Mouse (Mus musculus) hindbrain, embryonic 11.5 days (tissue): ENCODE data around the gene Ank3. TPM values are rescaled to one million over a fixed set of nuclear protein-coding genes. Genes with fewer than 3 reads are reported as not detected.
A peak's percentile ranks its signal among the peaks of the same experiment; 100 is the strongest.

Experiments
- ATAC-seq: fragments of 200-750 bp; cut with Nextera tagmentation; 2 replicates; pipeline ENCODE4 v1.8.0; 2017; ENCODE audit warnings: mild to moderate bottlenecking, moderate TSS enrichment, moderate library complexity; ENCODE audit not compliant: low FRiP score
- DNase-seq: peaks from one replicate; pipeline ENCODE4 v3.0.0-alpha.2; 2015; ENCODE audit warnings: low spot score
- H3K27ac ChIP-seq: fragments of 300-500 bp; sonication (generic); 2 replicates; pipeline ENCODE4 v1.5.1; 2014; ENCODE audit warnings: mild to moderate bottlenecking, low read depth, low read length
- H3K27me3 ChIP-seq: fragments of 300-500 bp; sonication (generic); 2 replicates; pipeline ENCODE4 v1.6.1; 2014; ENCODE audit warnings: mild to moderate bottlenecking, low read length, moderate library complexity, mixed read lengths; ENCODE audit not compliant: control insufficient read depth, insufficient read depth
- H3K36me3 ChIP-seq: fragments of 300-500 bp; sonication (generic); 2 replicates; pipeline ENCODE4 v1.6.1; 2014; ENCODE audit warnings: mild to moderate bottlenecking, low read length, moderate library complexity, mixed read lengths; ENCODE audit not compliant: control insufficient read depth, insufficient read depth
- H3K4me1 ChIP-seq: fragments of 300-500 bp; sonication (generic); replicated peaks from 2 replicates; pipeline ENCODE4 v1.6.1; 2014; ENCODE audit warnings: low read length, mixed read lengths; ENCODE audit not compliant: control insufficient read depth, insufficient read depth
- H3K4me2 ChIP-seq: fragments of 300-500 bp; sonication (generic); replicated peaks from 2 replicates; pipeline ENCODE4 v1.6.1; 2014; ENCODE audit warnings: mild to moderate bottlenecking, low read depth, low read length
- H3K4me3 ChIP-seq: fragments of 300-500 bp; sonication (generic); 2 replicates; pipeline ENCODE4 v1.5.1; 2014; ENCODE audit warnings: low read depth, low read length
- H3K9ac ChIP-seq: fragments of 300-500 bp; sonication (generic); 2 replicates; pipeline ENCODE4 v1.6.1; 2014; ENCODE audit warnings: low read depth, low read length
- H3K9me3 ChIP-seq: fragments of 300-500 bp; sonication (generic); 2 replicates; pipeline ENCODE4 v1.6.1; 2016; ENCODE audit warnings: low read length; ENCODE audit not compliant: control insufficient read depth
- WGBS: fragments of 180-500 bp; shearing (Covaris S2); extraction: QIAGEN DNeasy Blood & Tissue Kit; methylation state at CpG from one replicate; pipeline ENCODE4 v1.1.7; 2014; 5-methylcytosine and 5-hydroxymethylcytosine counted together
- polyA plus RNA-seq: library from polyadenylated mRNA; unstranded; fragments of >200 nt; fragmentation: Nextera tagmentation; extraction: Ambion mirVana; gene quantifications from 2 replicates; pipeline ENCODE4 v1.2.1, GENCODE M21; 2014

The Ank3 gene
- polyA plus RNA-seq, 1 experiment from 2014 or later, result 97.7 TPM

DNA sequence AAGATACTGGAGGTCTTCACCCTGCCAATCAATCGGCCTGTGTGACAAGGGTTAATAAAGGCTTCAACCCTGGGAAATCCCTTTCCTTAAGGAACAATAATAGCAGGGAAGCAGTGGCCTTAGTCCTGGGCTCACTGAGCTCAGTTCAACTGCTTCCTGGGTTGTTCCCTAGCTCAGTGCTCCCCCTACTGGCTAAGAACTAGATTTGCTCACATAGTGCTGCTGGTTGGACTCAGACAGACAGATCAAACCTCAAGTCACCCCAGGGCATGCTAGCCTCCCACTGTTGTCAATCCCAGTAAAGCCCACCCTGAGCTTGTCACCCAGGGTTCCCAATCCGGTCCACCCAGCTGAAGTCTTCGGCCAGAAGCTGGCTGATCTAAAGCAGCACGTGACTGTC, 447.2 kb downstream of the Ank3 start:
- Histone ChIP-seq H3K9me3 (no peaks in the 10 kb centered on the region), H3K36me3 (no peaks in the 10 kb centered on the region), H3K27ac (no peak overlapping the region), H3K4me3 (no peak overlapping the region), H3K9ac (no peak overlapping the region), H3K4me2 (no peak overlapping the region), H3K4me1 (no peaks in the 10 kb centered on the region), H3K27me3 (no peaks in the 10 kb centered on the region)
- ATAC-seq (peak; percentile 76), DNase-seq (peak; percentile 79)
- 44% methylated on average over 4 of the region's 4 CpGs for WGBS

DNA sequence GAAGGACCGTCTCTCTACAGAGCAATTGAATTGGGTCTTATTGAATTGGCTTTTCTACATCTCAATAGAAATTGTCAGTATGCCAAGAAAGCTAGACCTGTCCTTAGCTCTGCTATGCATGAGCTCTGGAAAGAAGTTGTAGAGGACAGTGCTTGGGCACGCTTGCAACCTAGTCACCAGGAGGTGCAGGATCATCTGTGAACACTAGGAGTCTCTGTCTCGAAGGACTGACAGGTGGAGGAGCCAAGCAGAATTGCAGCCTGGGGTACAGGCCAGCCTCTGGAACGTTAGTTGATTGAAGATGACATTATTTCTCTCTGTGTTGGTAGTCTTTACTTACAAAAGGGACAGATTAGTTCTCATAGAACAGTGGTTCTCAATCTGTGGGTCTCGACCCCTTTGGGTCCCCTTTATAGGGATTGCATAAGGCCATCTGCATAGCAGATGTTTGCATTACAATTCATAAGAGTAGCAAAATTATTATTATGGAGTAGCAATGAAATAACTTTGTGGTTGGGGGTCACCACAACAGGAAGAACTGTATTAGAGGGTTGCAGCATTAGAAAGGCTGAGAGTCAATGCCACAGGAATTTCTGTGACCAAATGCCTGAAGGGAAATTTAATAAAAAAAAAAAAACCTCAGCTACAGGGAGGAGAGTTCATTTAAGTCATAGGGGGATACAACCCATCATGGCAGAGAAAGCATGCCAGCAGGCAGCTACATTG, 454.0 kb downstream of the Ank3 start:
- Histone ChIP-seq H3K27ac (no peak overlapping the region), H3K4me2 (no peak overlapping the region), H3K27me3 (no peaks in the 10 kb centered on the region), H3K9ac (no peak overlapping the region), H3K36me3 (no peaks in the 10 kb centered on the region), H3K9me3 (no peaks in the 10 kb centered on the region), H3K4me1 (no peaks in the 10 kb centered on the region), H3K4me3 (no peak overlapping the region)
- WGBS, result 64% methylated on average over 5 of the region's 5 CpGs
- DNase-seq (no peak), ATAC-seq (no peak)

- no peaks in the 10 kb centered on the region for H3K9me3 ChIP-seq
- H3K4me3 ChIP-seq, result no peak overlapping the region
- no peak overlapping the region for H3K4me2 ChIP-seq
- 0 out of 2 replicates have a peak, but pooled peaks cover 2% of the 10 kb centered on the region for H3K4me1 ChIP-seq
- DNase-seq, result no peak
- H3K27me3 ChIP-seq, result no peaks in the 10 kb centered on the region
- H3K9ac ChIP-seq, result no peak overlapping the region
- 92% methylated on average over 8 of the region's 8 CpGs for WGBS
- ATAC-seq, result no peak
- no peaks in the 10 kb centered on the region for H3K36me3 ChIP-seq
- no peak overlapping the region for H3K27ac ChIP-seq
Measured at GRCm38 (mm10) chr10:69854587-69855185, 456.1 kb downstream of the Ank3 start.

DNA sequence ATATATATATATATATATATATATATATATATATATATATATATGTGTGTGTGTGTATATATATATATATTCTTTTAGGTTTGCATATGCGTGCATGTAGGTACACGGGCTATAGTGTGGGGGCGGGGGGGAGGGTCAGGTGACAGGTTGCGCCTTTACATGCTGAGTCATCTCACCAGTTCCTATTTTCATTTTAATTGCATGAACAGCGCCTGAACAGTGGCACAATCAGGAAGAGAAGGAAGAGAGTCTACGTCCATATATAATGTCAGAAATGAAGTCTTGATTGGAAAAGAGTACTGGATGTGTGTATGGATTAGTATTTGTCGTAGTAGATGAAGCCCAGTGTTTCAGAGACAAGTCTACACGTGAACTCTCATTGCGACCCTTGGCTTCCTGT, 459.4 kb downstream of the Ank3 start:
- H3K36me3 ChIP-seq, result no peaks in the 10 kb centered on the region
- 89% methylated on average over 9 of the region's 9 CpGs for WGBS
- no peak for DNase-seq
- H3K4me3 ChIP-seq, result no peak overlapping the region
- 0 out of 2 replicates have a peak, but pooled peaks cover 2% of the 10 kb centered on the region for H3K4me1 ChIP-seq
- no peaks in the 10 kb centered on the region for H3K27me3 ChIP-seq
- H3K9me3 ChIP-seq, result no peaks in the 10 kb centered on the region
- no peak for ATAC-seq
- H3K4me2 ChIP-seq, result no peak overlapping the region
- H3K9ac ChIP-seq, result no peak overlapping the region
- no peak overlapping the region for H3K27ac ChIP-seq

DNA sequence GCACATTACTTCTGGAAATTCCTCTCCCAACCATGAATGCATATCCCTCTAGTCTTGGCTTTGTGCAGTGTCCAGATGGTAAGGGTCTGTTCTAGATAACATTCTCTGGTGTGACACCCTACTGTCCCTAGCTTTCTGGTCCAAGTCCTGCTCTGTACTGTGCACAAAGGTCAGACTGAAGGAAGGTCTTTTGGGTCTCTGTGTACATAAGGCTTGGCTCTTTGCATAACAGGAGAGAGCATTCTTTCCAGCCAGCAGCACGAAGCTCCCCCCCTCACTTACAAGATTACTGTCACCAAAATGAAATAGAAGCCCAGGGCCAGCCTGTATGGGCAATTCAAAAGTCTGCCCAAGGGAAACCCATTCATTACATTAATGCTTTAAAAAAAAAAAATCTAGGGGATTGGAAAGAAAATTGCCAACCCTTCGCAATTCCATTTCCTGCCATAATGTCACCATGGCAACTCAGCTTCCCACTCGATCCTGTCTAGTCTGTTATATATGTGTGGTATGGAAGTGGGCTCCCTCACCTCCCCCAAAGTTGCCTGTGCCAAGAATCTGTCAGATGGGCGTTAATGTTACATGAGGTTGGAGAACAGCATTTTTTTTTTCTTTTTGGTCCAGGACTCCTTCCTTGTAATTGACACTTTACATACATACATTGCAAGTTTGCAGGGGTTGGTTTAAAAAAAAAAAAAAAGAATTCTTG, 460.5 kb downstream of the Ank3 start:
- ATAC-seq (peak; percentile 19), DNase-seq (peak; percentile 11)
- no peaks in the 10 kb centered on the region for H3K27me3 ChIP-seq
- no peak overlapping the region for H3K4me3 ChIP-seq
- 0 out of 2 replicates have a peak, but pooled peaks cover 2% of the 10 kb centered on the region for H3K4me1 ChIP-seq
- H3K27ac ChIP-seq, result peak overlapping the region; percentile 49; the same call in 1 of the 2 replicates
- H3K4me2 ChIP-seq, result no peak overlapping the region
- H3K9ac ChIP-seq, result no peak overlapping the region
- H3K9me3 ChIP-seq, result no peaks in the 10 kb centered on the region
- no peaks in the 10 kb centered on the region for H3K36me3 ChIP-seq
- whole genome bisulfite sequencing, result 40% methylated on average over 4 of the region's 4 CpGs

GRCm38 (mm10) chr10:69859848-69860479, 461.4 kb downstream of the Ank3 start:
- WGBS, result 84% methylated on average over 7 of the region's 7 CpGs
- Histone ChIP-seq H3K4me3 (no peak overlapping the region), H3K4me1 (0 out of 2 replicates have a peak, but pooled peaks cover 2% of the 10 kb centered on the region), H3K4me2 (no peak overlapping the region), H3K9me3 (no peaks in the 10 kb centered on the region), H3K9ac (no peak overlapping the region), H3K27ac (no peak overlapping the region), H3K27me3 (no peaks in the 10 kb centered on the region), H3K36me3 (no peaks in the 10 kb centered on the region)
- ATAC-seq (no peak), DNase-seq (no peak)

- 63% methylated on average over 8 of the region's 8 CpGs for WGBS
- no peaks in the 10 kb centered on the region for H3K27me3 ChIP-seq
- DNase-seq (no peak), ATAC-seq (no peak)
- H3K4me3 ChIP-seq, result no peak overlapping the region
- H3K9me3 ChIP-seq, result no peaks in the 10 kb centered on the region
- H3K4me1 ChIP-seq, result 0 out of 2 replicates have a peak, but pooled peaks cover 2% of the 10 kb centered on the region
- H3K27ac ChIP-seq, result no peak overlapping the region
- no peaks in the 10 kb centered on the region for H3K36me3 ChIP-seq
- no peak overlapping the region for H3K9ac ChIP-seq
- no peak overlapping the region for H3K4me2 ChIP-seq
Measured at GRCm38 (mm10) chr10:69862829-69863228, 464.3 kb downstream of the Ank3 start.

DNA sequence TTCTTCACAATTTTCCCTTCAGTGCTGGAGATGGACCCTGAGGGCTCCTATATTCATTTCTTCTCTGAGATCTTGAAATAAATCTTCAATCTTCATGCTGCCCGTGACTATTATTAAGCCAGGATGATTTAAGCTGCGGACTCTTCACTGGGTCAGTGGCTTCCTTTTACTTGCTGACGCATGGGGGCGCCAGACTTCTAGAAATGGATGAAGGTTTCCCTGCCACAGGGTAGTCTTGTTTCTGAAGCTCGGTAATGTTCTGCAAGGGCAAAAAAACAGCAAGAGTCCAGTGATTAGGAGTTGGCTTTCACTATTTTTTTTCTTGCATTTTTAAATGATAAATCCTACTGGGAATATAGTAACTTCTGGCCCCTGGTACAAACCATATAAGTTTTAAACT, 471.8 kb downstream of the Ank3 start:
- Histone ChIP-seq H3K9me3 (no peaks in the 10 kb centered on the region), H3K9ac (no peak overlapping the region), H3K4me2 (no peak overlapping the region), H3K36me3 (no peaks in the 10 kb centered on the region), H3K4me1 (no peaks in the 10 kb centered on the region), H3K4me3 (no peak overlapping the region), H3K27ac (no peak overlapping the region), H3K27me3 (no peaks in the 10 kb centered on the region)
- DNase-seq (peak; percentile 83), ATAC-seq (no peak)
- WGBS, result 19% methylated on average over 5 of the region's 5 CpGs
